Mouse (Mus musculus): ENCODE results near the gene Unc13b.

Gene Unc13b

GRCm38 (mm10) chr4:43038567-43039495, 19.9 kb upstream of the Unc13b start:
- DNase-seq, result no peak

- no peak for DNase-seq
These were observed 19.1 kb upstream of the Unc13b start for GRCm38 (mm10) chr4:43039609-43040008.

- DNase-seq, result peak; percentile 98
These were observed 18.6 kb upstream of the Unc13b start for GRCm38 (mm10) chr4:43040114-43040572.

- no peak for DNase-seq
These were observed 17.7 kb upstream of the Unc13b start for GRCm38 (mm10) chr4:43040881-43041547.

GRCm38 (mm10) chr4:43043644-43044357, 15.0 kb upstream of the Unc13b start:
- peak; percentile 84 to 86 for DNase-seq

- peak; percentile 31 to 43 for DNase-seq
These were observed 14.1 kb upstream of the Unc13b start for GRCm38 (mm10) chr4:43044673-43045072.

GRCm38 (mm10) chr4:43045285-43045658, 13.5 kb upstream of the Unc13b start:
- DNase-seq, result no peak

GRCm38 (mm10) chr4:43045659-43046302, 13.0 kb upstream of the Unc13b start, which contains the start of gene Fam214b:
Gene Fam214b, minus strand, starts transcription at chr4:43046220.
- DNase-seq, result peak; percentile 98

- no peak for DNase-seq
These were observed 12.1 kb upstream of the Unc13b start for GRCm38 (mm10) chr4:43046607-43047006.

GRCm38 (mm10) chr4:43047231-43047630, 11.5 kb upstream of the Unc13b start:
- peak; percentile 76 to 81 for DNase-seq

- peak; percentile 47 to 48 for DNase-seq
These were observed 6.1 kb upstream of the Unc13b start for GRCm38 (mm10) chr4:43052627-43053026.

GRCm38 (mm10) chr4:43057654-43058053, 1.1 kb upstream of the Unc13b start:
- DNase-seq, result no peak

- DNase-seq, result no peak
These were observed 381 bp upstream of the Unc13b start for GRCm38 (mm10) chr4:43058392-43058752.

- no peak for DNase-seq
These were observed 944 bp downstream of the Unc13b start for GRCm38 (mm10) chr4:43059697-43060096.

GRCm38 (mm10) chr4:43060286-43060685, 1.5 kb downstream of the Unc13b start:
- no peak for DNase-seq

GRCm38 (mm10) chr4:43065471-43065870, 6.7 kb downstream of the Unc13b start:
- DNase-seq, result no peak

GRCm38 (mm10) chr4:43074923-43075322, 16.2 kb downstream of the Unc13b start:
- no peak for DNase-seq

- DNase-seq, result no peak
These were observed 19.4 kb downstream of the Unc13b start for GRCm38 (mm10) chr4:43078071-43078718.

GRCm38 (mm10) chr4:43082458-43082857, 23.7 kb downstream of the Unc13b start:
- no peak for DNase-seq

GRCm38 (mm10) chr4:43089950-43090349, 31.2 kb downstream of the Unc13b start:
- no peak for DNase-seq

- no peak for DNase-seq
These were observed 32.4 kb downstream of the Unc13b start for GRCm38 (mm10) chr4:43091183-43091582.

GRCm38 (mm10) chr4:43113491-43113890, 54.7 kb downstream of the Unc13b start:
- no peak for DNase-seq
